Mouse (Mus musculus): ENCODE data around the gene Txnrd2. TPM values are rescaled to one million over a fixed set of nuclear protein-coding genes. Genes with fewer than 3 reads are reported as not detected.

The Txnrd2 gene
- total RNA-seq, 1 experiment from 2014 or later = 21.9 TPM

- no peak for ATAC-seq (replicated peaks; ENCODE audit: insufficient number of reproducible peaks, low FRiP score, low TSS enrichment, poor library complexity, severe bottlenecking)
Measured at GRCm38 (mm10) chr16:18471381-18471955, 45.3 kb downstream of the Txnrd2 start.

- no peak for ATAC-seq (replicated peaks; ENCODE audit: insufficient number of reproducible peaks, low FRiP score, low TSS enrichment, poor library complexity, severe bottlenecking)
Measured at GRCm38 (mm10) chr16:18471976-18472375, 45.8 kb downstream of the Txnrd2 start.

GRCm38 (mm10) chr16:18472416-18472815 is 46.2 kb downstream of the Txnrd2 start:
- no peak for ATAC-seq (replicated peaks; ENCODE audit: insufficient number of reproducible peaks, low FRiP score, low TSS enrichment, poor library complexity, severe bottlenecking)

- ATAC-seq (replicated peaks; ENCODE audit: insufficient number of reproducible peaks, low FRiP score, low TSS enrichment, poor library complexity, severe bottlenecking) = no peak
Measured at GRCm38 (mm10) chr16:18472976-18473375, 46.8 kb downstream of the Txnrd2 start.

- ATAC-seq (replicated peaks; ENCODE audit: insufficient number of reproducible peaks, low FRiP score, low TSS enrichment, poor library complexity, severe bottlenecking) = no peak
Measured at GRCm38 (mm10) chr16:18474021-18474420, 47.8 kb downstream of the Txnrd2 start.

GRCm38 (mm10) chr16:18477996-18478395 is 51.8 kb downstream of the Txnrd2 start:
- no peak for ATAC-seq (replicated peaks; ENCODE audit: insufficient number of reproducible peaks, low FRiP score, low TSS enrichment, poor library complexity, severe bottlenecking)

GRCm38 (mm10) chr16:18479667-18480066 is 53.5 kb downstream of the Txnrd2 start:
- no peak for ATAC-seq (replicated peaks; ENCODE audit: insufficient number of reproducible peaks, low FRiP score, low TSS enrichment, poor library complexity, severe bottlenecking)

GRCm38 (mm10) chr16:18480933-18481485 is 54.8 kb downstream of the Txnrd2 start:
- ATAC-seq (replicated peaks; ENCODE audit: insufficient number of reproducible peaks, low FRiP score, low TSS enrichment, poor library complexity, severe bottlenecking) = no peak

- no peak for ATAC-seq (replicated peaks; ENCODE audit: insufficient number of reproducible peaks, low FRiP score, low TSS enrichment, poor library complexity, severe bottlenecking)
Measured at GRCm38 (mm10) chr16:18482431-18482830, 56.2 kb downstream of the Txnrd2 start.

GRCm38 (mm10) chr16:18483839-18484238 is 57.7 kb downstream of the Txnrd2 start:
- ATAC-seq (replicated peaks; ENCODE audit: insufficient number of reproducible peaks, low FRiP score, low TSS enrichment, poor library complexity, severe bottlenecking) = no peak

GRCm38 (mm10) chr16:18484386-18484785 is 58.2 kb downstream of the Txnrd2 start:
- ATAC-seq (replicated peaks; ENCODE audit: insufficient number of reproducible peaks, low FRiP score, low TSS enrichment, poor library complexity, severe bottlenecking) = no peak

GRCm38 (mm10) chr16:18484794-18485435 is 58.7 kb downstream of the Txnrd2 start:
- no peak for ATAC-seq (replicated peaks; ENCODE audit: insufficient number of reproducible peaks, low FRiP score, low TSS enrichment, poor library complexity, severe bottlenecking)

- no peak for ATAC-seq (replicated peaks; ENCODE audit: insufficient number of reproducible peaks, low FRiP score, low TSS enrichment, poor library complexity, severe bottlenecking)
Measured at GRCm38 (mm10) chr16:18486126-18486525, 59.9 kb downstream of the Txnrd2 start.

GRCm38 (mm10) chr16:18490281-18490680 is 64.1 kb downstream of the Txnrd2 start:
- ATAC-seq (replicated peaks; ENCODE audit: insufficient number of reproducible peaks, low FRiP score, low TSS enrichment, poor library complexity, severe bottlenecking) = no peak

- ATAC-seq (replicated peaks; ENCODE audit: insufficient number of reproducible peaks, low FRiP score, low TSS enrichment, poor library complexity, severe bottlenecking) = no peak; the same call in 1 of the 2 replicates
Measured at GRCm38 (mm10) chr16:18490894-18491293, 64.7 kb downstream of the Txnrd2 start.

- ATAC-seq (replicated peaks; ENCODE audit: insufficient number of reproducible peaks, low FRiP score, low TSS enrichment, poor library complexity, severe bottlenecking) = 0 out of 2 replicates have a peak, but pooled peaks have one; percentile 2
Measured at GRCm38 (mm10) chr16:18497865-18498515, 71.8 kb downstream of the Txnrd2 start.

- peak; percentile 64 for ATAC-seq (replicated peaks; ENCODE audit: insufficient number of reproducible peaks, low FRiP score, low TSS enrichment, poor library complexity, severe bottlenecking)
Measured at GRCm38 (mm10) chr16:18498558-18498990, 72.4 kb downstream of the Txnrd2 start, which contains the start of the genes Gnb1l and Rtl10. Gene Gnb1l (plus strand): TSS chr16:18498713. Gene Rtl10 (plus strand): TSS chr16:18498901.

GRCm38 (mm10) chr16:18498996-18499395 is 72.8 kb downstream of the Txnrd2 start:
- 0 out of 2 replicates have a peak, but pooled peaks have one; percentile 29 for ATAC-seq (replicated peaks; ENCODE audit: insufficient number of reproducible peaks, low FRiP score, low TSS enrichment, poor library complexity, severe bottlenecking)

GRCm38 (mm10) chr16:18501531-18501930 is 75.3 kb downstream of the Txnrd2 start:
- no peak for ATAC-seq (replicated peaks; ENCODE audit: insufficient number of reproducible peaks, low FRiP score, low TSS enrichment, poor library complexity, severe bottlenecking)
